Mouse (Mus musculus): ENCODE measurements around the gene Gm20388.
"Not testable (repeated sequence)": the region's sequence is repeated elsewhere in the genome, so short reads cannot be mapped to it uniquely, and the experiment has no call there.

Gene Gm20388

GRCm38 (mm10) chr8:123452149-123452548, 3541.5 kb downstream of the Gm20388 start:
- no peak for DNase-seq (ENCODE audit: low read depth, low spot score)

- DNase-seq (ENCODE audit: low read depth, low spot score) = no peak
Measured at GRCm38 (mm10) chr8:123453291-123453690, 3542.7 kb downstream of the Gm20388 start.

- DNase-seq (ENCODE audit: low read depth, low spot score) = no peak
Measured at GRCm38 (mm10) chr8:123453951-123454350, 3543.3 kb downstream of the Gm20388 start.

GRCm38 (mm10) chr8:123454559-123454958, 3543.9 kb downstream of the Gm20388 start:
- no peak for DNase-seq (ENCODE audit: low read depth, low spot score)

GRCm38 (mm10) chr8:123463651-123464050, 3553.0 kb downstream of the Gm20388 start:
- DNase-seq (ENCODE audit: low read depth, low spot score) = no peak

GRCm38 (mm10) chr8:123467476-123467875, 3556.8 kb downstream of the Gm20388 start:
- DNase-seq (ENCODE audit: low read depth, low spot score) = no peak

GRCm38 (mm10) chr8:123472991-123473390, 3562.3 kb downstream of the Gm20388 start:
- DNase-seq (ENCODE audit: low read depth, low spot score) = not testable (repeated sequence)

GRCm38 (mm10) chr8:123474549-123474948, 3563.9 kb downstream of the Gm20388 start:
- DNase-seq (ENCODE audit: low read depth, low spot score) = not testable (repeated sequence)

GRCm38 (mm10) chr8:123476911-123477736, 3566.5 kb downstream of the Gm20388 start:
- peak; percentile 32 for DNase-seq (ENCODE audit: low read depth, low spot score)

GRCm38 (mm10) chr8:123477737-123478258, 3567.2 kb downstream of the Gm20388 start, which contains the start of gene Afg3l1:
Afg3l1 (plus strand) TSS chr8:123477903.
- peak; percentile 92 for DNase-seq (ENCODE audit: low read depth, low spot score)

- peak; percentile 76 for DNase-seq (ENCODE audit: low read depth, low spot score)
Measured at GRCm38 (mm10) chr8:123478456-123479218, 3568.0 kb downstream of the Gm20388 start.

GRCm38 (mm10) chr8:123482627-123483026, 3572.0 kb downstream of the Gm20388 start:
- no peak for DNase-seq (ENCODE audit: low read depth, low spot score)

GRCm38 (mm10) chr8:123491280-123492075, 3580.8 kb downstream of the Gm20388 start:
- no peak for DNase-seq (ENCODE audit: low read depth, low spot score)

GRCm38 (mm10) chr8:123492898-123493297, 3582.3 kb downstream of the Gm20388 start:
- DNase-seq (ENCODE audit: low read depth, low spot score) = no peak

- no peak for DNase-seq (ENCODE audit: low read depth, low spot score)
Measured at GRCm38 (mm10) chr8:123497699-123498098, 3587.1 kb downstream of the Gm20388 start.

- DNase-seq (ENCODE audit: low read depth, low spot score) = no peak
Measured at GRCm38 (mm10) chr8:123498963-123499362, 3588.3 kb downstream of the Gm20388 start.

- no peak for DNase-seq (ENCODE audit: low read depth, low spot score)
Measured at GRCm38 (mm10) chr8:123499556-123499955, 3588.9 kb downstream of the Gm20388 start.

- no peak for DNase-seq (ENCODE audit: low read depth, low spot score)
Measured at GRCm38 (mm10) chr8:123502192-123502591, 3591.6 kb downstream of the Gm20388 start.

GRCm38 (mm10) chr8:123503801-123504467, 3593.3 kb downstream of the Gm20388 start:
- no peak for DNase-seq (ENCODE audit: low read depth, low spot score)

- no peak for DNase-seq (ENCODE audit: low read depth, low spot score)
Measured at GRCm38 (mm10) chr8:123504591-123505195, 3594.1 kb downstream of the Gm20388 start.

Measured in CD4-positive helper T cell, adult 2 months (primary cell).